Mouse (Mus musculus): ENCODE measurements around the gene Abca1.

Abca1 gene

GRCm38 (mm10) chr4:53122310-53122709 lies 37.4 kb downstream of the Abca1 start:
- intact Hi-C loops (cut with DNase I) = no loop called here

DNA sequence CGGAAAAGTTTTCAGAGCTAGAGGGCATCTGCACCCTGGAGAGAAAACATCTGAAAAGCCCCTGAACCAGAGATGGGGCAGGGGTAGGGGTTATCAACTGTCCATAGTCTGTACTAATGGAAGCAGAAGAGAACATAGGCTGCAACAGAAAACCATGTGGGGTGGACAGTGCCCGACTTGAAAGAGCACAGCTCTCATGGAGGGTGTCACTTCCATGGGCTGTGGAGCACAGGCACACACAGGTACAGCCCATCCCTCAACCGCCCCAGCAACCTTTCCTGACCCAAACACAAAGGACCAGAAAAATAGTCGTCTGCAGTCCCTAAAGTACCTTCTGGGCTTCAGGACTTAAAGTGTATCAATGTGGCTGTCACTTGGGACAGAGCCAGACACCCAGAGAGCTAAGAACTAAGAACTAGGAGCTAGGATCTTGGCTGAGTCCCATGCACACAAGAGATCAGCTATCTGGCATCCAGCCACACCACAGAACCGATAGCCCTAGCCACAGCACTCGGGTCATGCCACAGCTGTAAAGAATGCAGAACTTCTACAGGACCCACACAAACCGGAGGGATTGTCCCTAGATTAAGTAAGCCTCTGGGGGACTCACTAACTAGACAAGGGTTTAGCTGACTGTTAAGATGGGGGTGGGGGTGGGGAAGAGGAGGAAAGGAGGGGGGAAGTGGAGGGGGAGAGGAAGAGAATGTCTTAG lies 38.0 kb downstream of the Abca1 start:
- intact Hi-C loops (cut with DNase I) = no loop called here

DNA sequence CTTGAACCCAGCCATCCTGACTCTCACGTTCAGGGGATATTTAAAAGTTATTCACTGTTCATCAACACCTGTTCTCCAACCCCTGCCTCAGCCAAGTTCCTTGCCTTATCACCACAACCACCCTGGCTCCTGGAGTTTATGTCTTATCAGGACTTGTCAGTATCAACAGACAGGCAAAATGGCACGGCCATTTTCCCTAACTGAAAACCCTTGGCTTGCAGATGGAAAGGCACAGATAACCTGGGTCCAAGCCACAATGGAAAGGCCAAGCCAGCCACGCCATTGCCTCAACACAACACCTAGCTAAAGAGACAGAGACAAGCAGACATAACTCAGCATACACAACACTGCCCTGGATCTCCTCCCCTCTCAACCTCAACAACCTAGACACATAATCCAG lies 38.6 kb downstream of the Abca1 start:
- intact Hi-C loops (cut with DNase I) = no loop called here

- intact Hi-C loops (cut with DNase I) = no loop called here
These were observed 39.5 kb downstream of the Abca1 start for GRCm38 (mm10) chr4:53120038-53120685.

- intact Hi-C loops (cut with DNase I) = loop anchor here (10.0 kb wide), 1 partner anchor 476 kb away; no protein-coding TSS in a partner anchor
These were observed 41.1 kb downstream of the Abca1 start for GRCm38 (mm10) chr4:53118643-53119042.

GRCm38 (mm10) chr4:53117610-53118009 lies 42.1 kb downstream of the Abca1 start:
- intact Hi-C loops (cut with DNase I) = loop anchor here (10.0 kb wide), 1 partner anchor 477 kb away; no protein-coding TSS in a partner anchor

- intact Hi-C loops (cut with DNase I) = loop anchor here (10.0 kb wide), 1 partner anchor 478 kb away; no protein-coding TSS in a partner anchor
These were observed 42.6 kb downstream of the Abca1 start for GRCm38 (mm10) chr4:53117076-53117475.

DNA sequence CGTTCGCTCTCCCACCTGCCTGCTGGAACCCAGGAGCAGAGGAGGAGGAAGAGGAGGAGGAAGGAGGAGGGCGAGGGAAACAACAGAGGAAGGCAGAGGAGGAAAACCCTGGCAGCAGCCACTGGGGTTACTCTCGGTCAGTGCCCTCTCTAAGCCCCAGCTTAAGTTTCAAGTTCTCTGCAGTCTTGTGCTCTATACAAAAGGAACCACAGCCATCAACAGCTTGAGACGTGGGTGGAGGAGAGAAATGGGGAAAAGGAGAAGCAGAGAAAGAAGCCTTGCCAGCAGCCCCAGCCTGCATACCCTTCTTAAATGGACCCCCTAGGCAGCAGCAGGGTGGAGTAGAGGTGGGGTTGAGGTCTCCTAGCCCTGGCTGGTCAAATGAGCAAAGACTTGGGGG lies 43.8 kb downstream of the Abca1 start:
- intact Hi-C loops (cut with DNase I) = loop anchor here (10.0 kb wide), 1 partner anchor 479 kb away; no protein-coding TSS in a partner anchor

GRCm38 (mm10) chr4:53115410-53115809 lies 44.3 kb downstream of the Abca1 start:
- intact Hi-C loops (cut with DNase I) = loop anchor here (10.0 kb wide), 1 partner anchor 479 kb away; no protein-coding TSS in a partner anchor

- intact Hi-C loops (cut with DNase I) = loop anchor here (2.0 to 10.0 kb wide), 3 partner anchors 45 to 483 kb away; partner anchors contain the start of gene Abca1
These were observed 47.8 kb downstream of the Abca1 start for GRCm38 (mm10) chr4:53111919-53112355.

DNA sequence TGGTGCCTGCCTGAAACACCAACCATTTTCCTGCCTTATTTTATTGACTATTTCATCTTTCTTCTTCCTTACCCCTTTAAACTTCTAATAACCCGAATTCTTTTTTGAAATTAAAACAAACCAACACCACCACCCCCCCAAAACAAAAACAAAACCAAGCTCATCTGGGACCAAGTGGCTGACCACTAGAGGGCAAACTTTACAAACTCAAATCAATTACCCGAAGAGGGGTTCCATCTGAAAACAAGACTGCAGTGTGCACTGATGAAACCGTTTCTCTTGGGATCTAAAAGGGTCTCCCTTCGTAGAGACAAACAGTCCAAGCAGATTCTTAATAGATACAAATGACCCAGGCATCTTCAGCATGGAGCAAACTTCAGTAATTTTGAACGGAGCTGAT lies 49.3 kb downstream of the Abca1 start:
- intact Hi-C loops (cut with DNase I) = loop anchor here (2.0 to 10.0 kb wide), 3 partner anchors 47 to 484 kb away; partner anchors contain the start of gene Abca1

DNA sequence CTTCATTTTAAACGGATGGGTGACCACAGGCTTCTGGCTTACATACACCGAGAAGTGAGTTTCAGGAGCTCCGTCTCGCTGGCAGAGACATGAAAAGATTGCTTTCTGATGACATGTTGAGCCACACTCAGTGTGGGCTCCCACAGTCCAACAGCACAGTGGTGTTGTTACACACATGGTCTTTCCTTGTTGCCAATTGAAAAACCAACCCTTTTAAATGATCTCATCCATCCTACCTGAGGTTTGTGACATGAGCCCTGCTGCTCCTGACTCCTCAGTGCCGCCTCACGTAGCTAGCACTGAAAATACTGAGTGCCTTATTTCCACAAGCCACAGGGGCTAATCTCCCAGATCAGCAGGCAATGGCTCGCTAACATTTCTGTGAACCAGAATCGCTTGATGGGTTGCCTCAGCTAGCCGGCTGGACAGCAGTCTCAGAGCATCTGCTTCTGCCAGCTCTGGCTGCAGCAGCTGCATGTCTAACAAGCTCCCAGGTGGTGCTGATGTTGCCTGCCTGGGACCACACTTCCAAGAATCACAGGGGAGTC lies 50.2 kb downstream of the Abca1 start:
- intact Hi-C loops (cut with DNase I) = no loop called here

DNA sequence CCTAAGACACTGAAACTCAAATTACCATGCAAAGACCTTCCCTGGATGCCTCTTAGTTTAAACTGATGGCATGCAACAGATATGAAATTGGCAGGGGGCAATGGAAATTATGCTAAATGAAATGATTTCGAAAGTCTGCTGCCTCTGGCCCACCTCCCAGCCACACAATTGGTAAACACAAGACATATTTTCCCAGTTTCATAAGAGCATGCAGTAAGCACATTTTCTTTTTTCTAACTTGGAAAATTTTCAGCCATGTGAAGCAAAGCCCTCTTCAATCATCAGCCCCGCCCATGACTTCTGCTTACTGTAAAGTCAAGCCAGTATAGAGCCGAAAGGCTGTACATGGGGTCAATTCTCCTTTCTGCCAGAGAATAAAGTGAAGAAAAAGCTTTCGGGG lies 51.5 kb downstream of the Abca1 start:
- intact Hi-C loops (cut with DNase I) = no loop called here

DNA sequence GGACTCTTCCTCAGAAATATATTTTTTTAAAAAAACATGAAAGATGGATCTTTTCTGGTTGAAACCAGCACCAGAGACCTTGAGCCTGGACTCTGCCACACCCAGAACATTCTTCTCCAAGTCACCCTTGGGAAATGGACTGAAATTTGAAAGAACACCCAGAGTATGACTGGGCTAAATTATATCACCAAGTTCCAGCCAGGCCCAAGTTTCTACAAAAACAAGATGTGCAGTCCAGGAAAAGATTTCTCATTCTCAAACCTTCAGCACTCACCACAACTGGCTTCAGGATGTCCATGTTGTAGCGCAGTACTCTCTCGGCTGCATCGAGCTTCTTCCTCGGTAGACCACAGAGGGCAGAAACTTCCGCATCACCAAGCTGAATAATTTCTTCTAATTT lies 53.0 kb downstream of the Abca1 start:
- intact Hi-C loops (cut with DNase I) = no loop called here

- intact Hi-C loops (cut with DNase I) = no loop called here
These were observed 53.6 kb downstream of the Abca1 start for GRCm38 (mm10) chr4:53106071-53106470.

- intact Hi-C loops (cut with DNase I) = no loop called here
These were observed 55.1 kb downstream of the Abca1 start for GRCm38 (mm10) chr4:53104634-53105033.

GRCm38 (mm10) chr4:53102529-53102928 lies 57.2 kb downstream of the Abca1 start:
- intact Hi-C loops (cut with DNase I) = no loop called here

DNA sequence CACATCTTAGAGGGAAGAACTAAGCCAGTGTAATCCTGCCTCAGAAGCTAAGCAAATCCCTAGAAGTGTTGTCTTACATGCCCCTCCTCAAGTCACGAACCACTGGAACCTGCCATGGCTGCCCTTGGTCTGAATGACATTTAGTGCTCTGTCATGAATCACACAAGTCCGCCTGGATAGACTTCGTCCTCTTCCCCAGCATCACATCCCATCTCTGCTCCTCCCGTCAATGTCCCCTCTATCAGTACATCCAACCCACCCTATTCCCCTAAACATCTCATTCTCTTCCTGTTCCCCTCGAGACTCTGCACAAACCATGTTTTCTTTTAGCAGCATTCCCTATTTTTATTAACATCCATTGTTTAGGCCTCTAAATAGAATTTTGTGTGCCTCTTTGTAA lies 58.4 kb downstream of the Abca1 start:
- intact Hi-C loops (cut with DNase I) = no loop called here

GRCm38 (mm10) chr4:53100492-53100891 lies 59.2 kb downstream of the Abca1 start:
- intact Hi-C loops (cut with DNase I) = no loop called here

DNA sequence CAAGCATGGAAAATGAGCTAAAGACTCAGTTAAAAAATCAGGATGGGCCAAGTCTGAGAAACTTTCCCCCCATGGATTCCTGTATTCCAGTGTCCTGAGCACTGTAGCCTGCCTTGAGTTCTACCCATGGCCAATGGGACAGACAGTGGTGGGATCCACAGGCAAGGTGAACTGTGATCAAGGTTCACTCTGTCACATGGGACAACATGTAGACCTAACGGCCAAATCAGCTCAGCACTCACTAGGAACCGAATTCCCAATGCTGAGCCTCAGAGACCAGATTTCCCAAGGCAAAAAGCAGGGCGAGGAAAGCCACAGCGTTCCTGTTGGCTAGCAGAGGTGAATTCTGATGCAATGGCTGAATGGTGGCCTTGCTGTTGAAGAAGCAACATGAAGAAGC lies 64.8 kb downstream of the Abca1 start:
- intact Hi-C loops (cut with DNase I) = no loop called here

- intact Hi-C loops (cut with DNase I) = no loop called here
These were observed 65.4 kb downstream of the Abca1 start for GRCm38 (mm10) chr4:53094331-53094730.

GRCm38 (mm10) chr4:53093615-53094014 lies 66.1 kb downstream of the Abca1 start:
- intact Hi-C loops (cut with DNase I) = no loop called here
